Mouse (Mus musculus) stomach, embryonic 16.5 days (tissue): ENCODE measurements around the gene Ccdc175. TPM values are rescaled to one million over a fixed set of nuclear protein-coding genes. Genes with fewer than 3 reads are reported as not detected.
A peak's percentile ranks its signal among the peaks of the same experiment; 100 is the strongest.

Source experiments
- ATAC-seq: fragments of 200-750 bp; cut with Nextera tagmentation; 2 replicates; pipeline ENCODE4 v1.8.0; 2017; ENCODE audit warnings: moderate number of reproducible peaks, moderate TSS enrichment; ENCODE audit not compliant: insufficient read depth, low FRiP score
- H3K27ac ChIP-seq: fragments of 300-500 bp; sonication (generic); 2 replicates; pipeline ENCODE4 v1.5.1; 2014; ENCODE audit warnings: low read length
- H3K27me3 ChIP-seq: fragments of 300-500 bp; sonication (generic); 2 replicates; pipeline ENCODE4 v1.6.1; 2014; ENCODE audit warnings: low read length, control low read depth, mixed read lengths; ENCODE audit not compliant: control insufficient read depth, insufficient read depth
- H3K36me3 ChIP-seq: fragments of 300-500 bp; sonication (generic); 2 replicates; pipeline ENCODE4 v1.6.1; 2014; ENCODE audit warnings: low read length; ENCODE audit not compliant: control insufficient read depth, insufficient read depth
- H3K4me1 ChIP-seq: fragments of 300-500 bp; sonication (generic); 2 replicates; pipeline ENCODE4 v1.6.1; 2014; ENCODE audit warnings: low read length, control low read depth, mixed read lengths; ENCODE audit not compliant: control insufficient read depth, insufficient read depth
- H3K4me2 ChIP-seq: fragments of 300-500 bp; sonication (generic); 2 replicates; pipeline ENCODE4 v1.6.1; 2014; ENCODE audit warnings: low read depth, low read length, mixed read lengths
- H3K4me3 ChIP-seq: fragments of 300-500 bp; sonication (generic); replicated peaks from 2 replicates; pipeline ENCODE4 v1.5.1; 2014; ENCODE audit warnings: mild to moderate bottlenecking, low read length
- H3K9ac ChIP-seq: fragments of 300-500 bp; sonication (generic); 2 replicates; pipeline ENCODE4 v1.6.1; 2014; ENCODE audit warnings: low read length
- H3K9me3 ChIP-seq: fragments of 300-500 bp; sonication (generic); replicated peaks from 2 replicates; pipeline ENCODE4 v1.6.1; 2016; ENCODE audit warnings: low read length, control low read depth; ENCODE audit not compliant: control insufficient read depth
- WGBS: fragments of 180-500 bp; shearing (Covaris S2); extraction: QIAGEN DNeasy Blood & Tissue Kit; methylation state at CpG from one replicate; pipeline ENCODE4 v1.1.7; 2014; 5-methylcytosine and 5-hydroxymethylcytosine counted together
- polyA plus RNA-seq: library from polyadenylated mRNA; unstranded; fragments of >200 nt; fragmentation: Nextera tagmentation; extraction: Ambion mirVana; gene quantifications from 2 replicates; pipeline ENCODE4 v1.2.1, GENCODE M21; 2015

The Ccdc175 gene
- polyA plus RNA-seq, 1 experiment from 2014 or later = not detected

- H3K9ac ChIP-seq = peak overlapping the region; percentile 79
- peak overlapping the region; percentile 82 for H3K4me3 ChIP-seq
- H3K4me1 ChIP-seq = peaks cover 20% of the 10 kb centered on the region
- H3K4me2 ChIP-seq = peak overlapping the region; percentile 76
- peak overlapping the region; percentile 78 for H3K27ac ChIP-seq
- H3K9me3 ChIP-seq = no peaks in the 10 kb centered on the region
- H3K27me3 ChIP-seq = no peaks in the 10 kb centered on the region
- no peaks in the 10 kb centered on the region for H3K36me3 ChIP-seq
- no peak; the same call in 1 of the 2 replicates for ATAC-seq
- 4% methylated on average over 46 of the region's 46 CpGs for WGBS
These were observed 100.4 kb downstream of the Ccdc175 start for GRCm38 (mm10) chr12:72084261-72085023.

- no peak for ATAC-seq
- no peak overlapping the region for H3K4me2 ChIP-seq
- H3K36me3 ChIP-seq = no peaks in the 10 kb centered on the region
- peaks cover 20% of the 10 kb centered on the region for H3K4me1 ChIP-seq
- no peaks in the 10 kb centered on the region for H3K9me3 ChIP-seq
- H3K27ac ChIP-seq = no peak overlapping the region
- no peak overlapping the region for H3K9ac ChIP-seq
- 84% methylated on average over 9 of the region's 9 CpGs for WGBS
- no peak overlapping the region for H3K4me3 ChIP-seq
- no peaks in the 10 kb centered on the region for H3K27me3 ChIP-seq
These were observed 101.6 kb downstream of the Ccdc175 start for GRCm38 (mm10) chr12:72083265-72083664.

- Histone ChIP-seq H3K9ac (peak overlapping the region; percentile 56; the same call in 1 of the 2 replicates), H3K27ac (no peak overlapping the region), H3K4me2 (peak overlapping the region; percentile 49), H3K4me1 (peaks cover 16% of the 10 kb centered on the region), H3K9me3 (no peaks in the 10 kb centered on the region), H3K4me3 (peak overlapping the region; percentile 25; the same call in 1 of the 2 replicates), H3K27me3 (no peaks in the 10 kb centered on the region), H3K36me3 (no peaks in the 10 kb centered on the region)
- WGBS = 33% methylated on average over 18 of the region's 18 CpGs
- no peak for ATAC-seq
These were observed 102.5 kb downstream of the Ccdc175 start for GRCm38 (mm10) chr12:72082370-72082769.

- no peak overlapping the region; the same call in 1 of the 2 replicates for H3K9ac ChIP-seq
- 71% methylated on average over 3 of the region's 3 CpGs for whole genome bisulfite sequencing
These were observed 102.9 kb downstream of the Ccdc175 start for GRCm38 (mm10) chr12:72081961-72082360.

GRCm38 (mm10) chr12:72078248-72078647 lies 106.6 kb downstream of the Ccdc175 start:
- no peaks in the 10 kb centered on the region for H3K9me3 ChIP-seq
- ATAC-seq = no peak
- WGBS = 84% methylated on average over 3 of the region's 3 CpGs

More at GRCm38 (mm10) chr12:72081961-72082360, 102.9 kb downstream of the Ccdc175 start:
- Histone ChIP-seq H3K9me3 (no peaks in the 10 kb centered on the region), H3K36me3 (no peaks in the 10 kb centered on the region), H3K4me2 (peak overlapping the region; percentile 49), H3K4me3 (no peak overlapping the region), H3K27ac (no peak overlapping the region), H3K4me1 (peaks cover 15% of the 10 kb centered on the region), H3K27me3 (no peaks in the 10 kb centered on the region)
- no peak for ATAC-seq

GRCm38 (mm10) chr12:72070327-72071269 lies 114.2 kb downstream of the Ccdc175 start, which contains the start of gene Gpr135:
Gpr135 (minus strand) TSS chr12:72071125.
- H3K9me3 ChIP-seq = no peaks in the 10 kb centered on the region
- H3K4me3 ChIP-seq = peak within 1 kb of the TSS; percentile 63
- ATAC-seq = peak; percentile 85
- peak within 1 kb of the TSS; percentile 100 for H3K4me2 ChIP-seq
- H3K27me3 ChIP-seq = peaks cover 11% of the 10 kb centered on the region
- H3K36me3 ChIP-seq = no peaks in the 10 kb centered on the region
- H3K27ac ChIP-seq = no peak within 1 kb of the TSS
- peak within 1 kb of the TSS; percentile 69 for H3K9ac ChIP-seq
- peaks cover 11% of the 10 kb centered on the region for H3K4me1 ChIP-seq
- under 1% methylated on average over 94 of the region's 94 CpGs for WGBS

More at GRCm38 (mm10) chr12:72078248-72078647, 106.6 kb downstream of the Ccdc175 start:
- Histone ChIP-seq H3K4me1 (peaks cover 11% of the 10 kb centered on the region), H3K36me3 (no peaks in the 10 kb centered on the region), H3K4me3 (no peak overlapping the region), H3K27me3 (no peaks in the 10 kb centered on the region), H3K27ac (no peak overlapping the region), H3K9ac (no peak overlapping the region), H3K4me2 (no peak overlapping the region)

- Histone ChIP-seq H3K4me1 (peaks cover 11% of the 10 kb centered on the region), H3K36me3 (no peaks in the 10 kb centered on the region), H3K27me3 (peaks cover 11% of the 10 kb centered on the region), H3K9ac (peak overlapping the region; percentile 61), H3K4me3 (peak overlapping the region; percentile 63), H3K27ac (no peak overlapping the region), H3K9me3 (no peaks in the 10 kb centered on the region), H3K4me2 (peak overlapping the region; percentile 100)
- WGBS = 7% methylated on average over 40 of the region's 40 CpGs
- peak; percentile 63 for ATAC-seq
These were observed 115.1 kb downstream of the Ccdc175 start for GRCm38 (mm10) chr12:72069626-72070326.

GRCm38 (mm10) chr12:72057780-72058179 lies 127.0 kb downstream of the Ccdc175 start:
- Histone ChIP-seq H3K4me2 (no peak overlapping the region), H3K4me1 (no peaks in the 10 kb centered on the region), H3K27ac (no peak overlapping the region), H3K9me3 (no peaks in the 10 kb centered on the region), H3K27me3 (no peaks in the 10 kb centered on the region), H3K4me3 (no peak overlapping the region), H3K9ac (no peak overlapping the region), H3K36me3 (no peaks in the 10 kb centered on the region)
- ATAC-seq = no peak
- 89% methylated on average over 1 of the region's 1 CpGs for WGBS
